Mouse (Mus musculus) cerebellum, adult 11 months (tissue): ENCODE results near the gene Arl15.
A peak's percentile ranks its signal among the peaks of the same experiment; 100 is the strongest.

Experiments
- DNase-seq: peaks from one replicate; pipeline ENCODE4 v3.0.0; 2022

Gene Arl15

GRCm38 (mm10) chr13:113995490-113996236 lies 201.4 kb downstream of the Arl15 start:
- no peak for DNase-seq

GRCm38 (mm10) chr13:113998811-113999210 lies 204.5 kb downstream of the Arl15 start:
- no peak for DNase-seq

- DNase-seq, result no peak
Measured at GRCm38 (mm10) chr13:114003463-114003862, 209.2 kb downstream of the Arl15 start.

GRCm38 (mm10) chr13:114004191-114004590 lies 209.9 kb downstream of the Arl15 start:
- DNase-seq, result no peak

- DNase-seq, result no peak
Measured at GRCm38 (mm10) chr13:114009786-114010185, 215.5 kb downstream of the Arl15 start.

GRCm38 (mm10) chr13:114010521-114010920 lies 216.2 kb downstream of the Arl15 start:
- DNase-seq, result no peak

GRCm38 (mm10) chr13:114011019-114011418 lies 216.7 kb downstream of the Arl15 start:
- DNase-seq, result no peak

- DNase-seq, result no peak
Measured at GRCm38 (mm10) chr13:114017928-114018327, 223.6 kb downstream of the Arl15 start.

- no peak for DNase-seq
Measured at GRCm38 (mm10) chr13:114023541-114023940, 229.2 kb downstream of the Arl15 start.

GRCm38 (mm10) chr13:114026306-114026705 lies 232.0 kb downstream of the Arl15 start:
- no peak for DNase-seq

GRCm38 (mm10) chr13:114026751-114027150 lies 232.4 kb downstream of the Arl15 start:
- no peak for DNase-seq

- no peak for DNase-seq
Measured at GRCm38 (mm10) chr13:114048071-114048470, 253.8 kb downstream of the Arl15 start.

GRCm38 (mm10) chr13:114048688-114049087 lies 254.4 kb downstream of the Arl15 start:
- no peak for DNase-seq

GRCm38 (mm10) chr13:114051151-114051850 lies 257.0 kb downstream of the Arl15 start:
- DNase-seq, result no peak

DNA sequence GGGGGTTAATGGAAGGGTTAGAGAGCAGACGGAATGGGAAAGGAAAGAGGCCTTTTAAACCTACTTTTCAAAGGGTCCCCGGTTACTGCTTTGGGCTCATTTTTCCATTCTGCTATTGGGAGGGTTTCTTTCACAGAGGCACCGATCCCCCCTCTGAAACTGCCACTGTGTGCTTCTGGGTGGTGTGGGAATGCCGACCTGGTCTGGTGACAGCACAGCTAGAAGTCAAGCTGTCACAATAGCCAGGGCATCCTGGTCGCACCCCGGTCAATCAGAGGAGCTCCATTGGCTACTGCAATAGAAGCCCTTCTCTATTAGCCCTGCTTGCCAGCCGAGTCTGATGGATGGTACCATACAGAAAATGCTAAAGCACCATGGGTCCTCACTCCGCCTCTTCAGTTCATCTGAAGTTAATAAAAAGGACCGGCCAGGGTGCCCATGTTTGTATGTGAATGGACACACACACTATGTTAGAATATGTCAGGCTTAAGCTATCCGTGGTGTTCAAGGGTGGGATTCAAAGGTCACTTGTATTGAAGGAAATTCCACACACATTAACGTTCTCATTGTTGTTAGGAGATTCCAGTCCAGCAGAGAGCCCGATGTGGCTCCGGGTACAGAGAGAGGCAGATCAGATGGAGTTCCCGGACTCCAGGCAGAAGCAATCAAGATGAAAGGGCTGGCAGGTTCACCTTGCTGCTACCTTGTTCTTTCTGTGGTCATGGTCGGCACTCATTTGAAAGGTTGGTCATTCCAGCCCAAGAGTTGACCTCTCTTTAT lies 258.3 kb downstream of the Arl15 start:
- DNase-seq, result no peak

DNA sequence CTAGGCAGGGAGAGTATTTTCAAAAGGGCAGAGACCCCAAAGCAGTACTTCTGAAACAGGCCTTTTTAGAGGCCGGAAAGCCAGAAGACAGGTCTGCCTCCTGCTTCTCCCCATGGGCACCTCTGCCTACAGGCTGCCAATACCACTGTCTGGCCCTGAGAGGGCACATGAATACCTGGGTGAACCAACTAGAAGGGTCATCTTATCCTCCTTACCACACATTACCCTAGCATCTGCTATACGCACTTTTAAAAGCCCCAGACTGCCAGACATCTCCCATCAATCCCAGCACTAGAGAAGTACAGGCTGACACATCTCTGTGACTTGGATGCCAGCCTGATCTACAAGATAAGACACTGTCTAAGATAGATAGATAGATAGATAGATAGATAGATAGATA lies 259.0 kb downstream of the Arl15 start:
- DNase-seq, result no peak

- DNase-seq, result peak; percentile 12
Measured at GRCm38 (mm10) chr13:114055686-114056085, 261.4 kb downstream of the Arl15 start.

DNA sequence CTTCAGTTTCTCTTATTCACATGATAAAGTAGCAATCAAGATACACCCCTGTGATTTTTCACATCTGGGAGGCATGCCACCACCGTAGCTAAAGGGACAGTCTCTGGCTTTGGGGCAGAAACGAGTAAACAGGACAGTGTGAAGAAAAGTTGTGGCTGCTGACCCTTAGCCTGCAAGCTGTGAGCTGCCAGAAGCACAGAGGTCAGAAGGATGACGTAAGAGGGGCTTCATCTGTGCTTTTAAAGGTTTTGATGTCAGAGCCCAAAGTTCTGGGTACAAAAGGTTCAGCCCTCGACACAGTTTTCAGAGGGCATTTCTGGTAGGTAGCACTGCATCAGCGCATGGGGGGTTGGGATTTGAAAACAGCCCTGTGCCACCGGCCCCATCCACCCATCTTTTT lies 266.0 kb downstream of the Arl15 start:
- DNase-seq, result no peak

DNA sequence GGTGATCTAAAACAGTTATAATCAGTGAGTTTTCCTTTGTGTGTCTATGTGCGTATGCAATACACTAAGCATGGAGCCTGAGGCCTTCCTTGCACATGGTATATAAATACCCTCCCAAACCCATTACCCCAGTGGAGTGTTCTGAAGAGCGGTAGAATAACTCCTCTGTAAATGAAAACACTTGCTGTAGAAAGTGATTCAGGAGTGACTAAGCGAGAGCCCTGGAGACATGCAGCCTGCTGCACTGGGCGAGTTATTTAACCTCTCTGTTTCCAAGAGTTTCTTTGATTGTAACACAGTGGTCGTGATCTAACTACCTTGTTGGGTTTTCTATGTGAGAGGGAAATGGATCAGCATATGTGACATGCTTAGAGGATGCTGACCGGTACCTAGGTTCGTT lies 266.9 kb downstream of the Arl15 start:
- DNase-seq, result no peak

GRCm38 (mm10) chr13:114064069-114064468 lies 269.8 kb downstream of the Arl15 start:
- DNase-seq, result no peak

- no peak for DNase-seq
Measured at GRCm38 (mm10) chr13:114065012-114065411, 270.7 kb downstream of the Arl15 start.

DNA sequence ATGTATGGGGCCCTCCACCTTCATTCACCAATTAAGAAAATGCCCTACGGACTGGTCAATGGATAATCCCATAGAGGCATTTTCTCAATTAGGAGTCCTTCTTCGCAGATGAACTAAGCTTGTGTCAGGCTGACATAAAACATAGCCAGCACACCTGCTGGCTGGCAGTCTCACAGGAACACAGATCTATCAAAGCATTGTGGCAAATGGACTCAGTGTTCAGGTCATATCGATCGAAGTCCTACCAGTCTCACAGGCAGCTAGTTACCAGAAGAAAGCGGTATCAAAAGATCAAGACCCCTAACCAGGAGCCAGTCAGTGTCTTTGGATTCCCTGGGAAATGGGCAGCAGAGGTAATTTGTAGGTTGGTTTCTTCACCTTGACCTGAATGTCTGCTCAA lies 274.1 kb downstream of the Arl15 start:
- DNase-seq, result no peak

DNA sequence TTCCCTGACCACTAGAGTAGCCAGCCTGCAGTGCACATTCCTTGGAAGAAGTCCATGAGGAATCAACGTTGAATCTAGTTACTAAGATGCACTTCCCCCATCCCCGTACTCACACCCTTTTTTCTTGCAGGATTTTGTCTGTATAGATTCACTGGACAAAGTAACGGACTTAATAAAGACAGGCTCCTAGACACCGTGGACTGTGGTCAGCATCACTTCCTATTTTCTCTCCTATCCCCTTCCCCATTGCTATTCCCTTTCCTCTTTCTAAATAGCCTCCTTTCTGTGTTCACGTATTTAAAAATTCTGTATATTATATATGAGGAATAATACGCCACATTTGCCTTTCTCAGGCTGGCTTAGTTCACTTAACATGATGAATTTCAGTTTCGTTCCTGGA lies 277.1 kb downstream of the Arl15 start:
- no peak for DNase-seq

DNA sequence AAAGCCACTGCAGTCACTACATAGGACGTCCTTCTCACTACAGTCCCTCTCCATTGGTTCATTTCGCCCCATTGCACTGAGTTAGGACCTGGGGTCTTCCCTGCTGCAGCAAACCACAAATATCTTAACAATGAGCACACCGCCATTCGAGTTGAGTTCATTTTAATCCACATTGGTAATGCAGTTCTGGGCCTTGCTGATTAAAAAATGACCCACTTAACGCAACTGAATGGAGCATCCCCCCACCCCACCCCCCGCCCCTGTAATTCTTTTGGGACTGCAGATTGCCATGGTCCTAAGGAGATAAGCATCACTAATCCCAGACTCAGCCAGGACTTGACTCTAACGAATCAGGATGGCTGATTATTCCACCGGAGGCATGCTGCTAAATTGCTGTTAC lies 280.2 kb downstream of the Arl15 start:
- no peak for DNase-seq
